ENCODE assay signal across 9 mouse cellular contexts in the genomic region with DNA sequence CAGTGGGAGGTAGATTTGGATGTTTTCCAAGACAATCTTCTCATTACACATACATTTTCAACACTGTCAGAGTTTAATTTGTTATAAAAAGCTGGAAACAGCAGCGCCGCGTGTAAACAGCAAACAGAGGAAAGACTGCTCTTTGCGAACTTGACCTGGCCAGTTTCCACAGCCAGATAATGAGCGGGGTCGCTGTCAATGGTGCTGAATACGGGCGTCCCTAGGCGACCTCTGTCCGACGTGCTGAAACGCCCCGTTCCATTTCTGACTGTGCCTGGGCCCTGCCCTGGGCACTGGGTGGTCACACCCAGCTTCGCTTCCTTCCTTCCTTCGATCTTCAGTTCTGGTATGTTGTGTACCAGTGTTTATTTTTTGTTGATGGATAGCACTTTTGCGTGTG. TPM values are rescaled to one million over a fixed set of nuclear protein-coding genes. Genes with fewer than 3 reads are reported as not detected.
A peak's percentile ranks its signal among the peaks of the same experiment; 100 is the strongest.
DNase-seq lines count a peak whose midpoint lies in the region; ATAC-seq and TF ChIP-seq lines count a peak whose summit lies in the region.
"Had no signal": no experiment of that assay in that cellular context is flagged by ENCODE, and none has a peak within 500 bp of the region (broad histone marks: within the 10 kb centered on the region; RNA-seq: fewer than 3 reads in every experiment).

No protein-coding gene starts in this region.

- ATAC-seq in limb, embryonic 14.5 days (ENCODE audit: low FRiP score, low read depth) = no peak
- no peak for ATAC-seq in forebrain, embryonic 12.5 days (ENCODE audit: low FRiP score)

- intact Hi-C loops in heart, postnatal 10 days (cut with DNase I) = no loop called here

- no peak overlapping the region for H3K27ac ChIP-seq in layer of hippocampus, adult 2 months
- no peak overlapping the region for H3K27ac ChIP-seq in limb, embryonic 14.5 days (replicated peaks; ENCODE audit: low read depth, low read length)
- H3K27ac ChIP-seq in forebrain, embryonic 12.5 days = no peak overlapping the region

- H3K4me2 ChIP-seq in limb, embryonic 14.5 days (replicated peaks; ENCODE audit: low read depth, low read length, severe bottlenecking) = no peak overlapping the region
- H3K4me2 ChIP-seq in forebrain, embryonic 12.5 days = no peak overlapping the region

- DNase-seq in layer of hippocampus, postnatal 10 days (ENCODE audit: low spot score in 2 of 2) = peak; percentile 47 to 50
- no peak for DNase-seq in layer of hippocampus, adult 2 months (ENCODE audit: low spot score in 2 of 2)
- DNase-seq in adrenal gland, adult 2 months = peak; percentile 62
- DNase-seq in heart, postnatal 10 days = peak; percentile 76 to 86
- DNase-seq in limb, embryonic 14.5 days (ENCODE audit: low spot score) = peak; percentile 80
- DNase-seq in retina, embryonic 14.5 days (ENCODE audit: low spot score) = peak; percentile 82
- DNase-seq in right cerebral cortex, postnatal 25 days = no peak

- no peak for TF ChIP-seq CTCF in layer of hippocampus, adult 2 months (conservative IDR thresholded peaks at IDR 0.05)

- 7% methylated on average over 16 of the region's 16 CpGs for WGBS in limb, embryonic 14.5 days
- 8% methylated on average over 16 of the region's 16 CpGs for WGBS in forebrain, embryonic 12.5 days

- H3K27me3 ChIP-seq in limb, embryonic 14.5 days (ENCODE audit: control insufficient read depth, insufficient read depth, low read length) = no peaks in the 10 kb centered on the region
- H3K27me3 ChIP-seq in forebrain, embryonic 12.5 days = peaks cover 50% of the 10 kb centered on the region

- no peak for TF ChIP-seq POLR2A in limb, embryonic 14.5 days (IDR thresholded peaks at IDR 0.05; ENCODE audit: borderline replicate concordance, extremely low read depth, insufficient read depth, insufficient read length)

- no peaks in the 10 kb centered on the region for H3K36me3 ChIP-seq in limb, embryonic 14.5 days (ENCODE audit: control insufficient read depth, insufficient read depth, low read length)
- H3K36me3 ChIP-seq in forebrain, embryonic 12.5 days (replicated peaks) = no peaks in the 10 kb centered on the region

- no peaks in the 10 kb centered on the region for H3K4me1 ChIP-seq in limb, embryonic 14.5 days (ENCODE audit: control insufficient read depth, insufficient read depth, low read length)
- H3K4me1 ChIP-seq in forebrain, embryonic 12.5 days = peaks cover 20% of the 10 kb centered on the region

- no peak overlapping the region for H3K9ac ChIP-seq in limb, embryonic 14.5 days (ENCODE audit: low read depth, low read length, severe bottlenecking)
- H3K9ac ChIP-seq in forebrain, embryonic 12.5 days = no peak overlapping the region

- H3K9me3 ChIP-seq in limb, embryonic 14.5 days (ENCODE audit: control insufficient read depth, low read length) = no peaks in the 10 kb centered on the region
- no peaks in the 10 kb centered on the region for H3K9me3 ChIP-seq in forebrain, embryonic 12.5 days
- H3K9me3 ChIP-seq: megakaryocyte, embryonic 14.5 days had no signal

- no peak overlapping the region for H3K4me3 ChIP-seq in layer of hippocampus, adult 2 months
- H3K4me3 ChIP-seq in limb, embryonic 14.5 days (replicated peaks; ENCODE audit: low read length) = no peak overlapping the region
- no peak overlapping the region for H3K4me3 ChIP-seq in forebrain, embryonic 12.5 days (replicated peaks)
- H3K4me3 ChIP-seq: megakaryocyte, embryonic 14.5 days had no signal

RNA-seq across cellular contexts. Expression of gene Disp3, which starts 58.1 kb away (rescaled TPM):
- 10 to 100 TPM; 19.7 to 24.9 TPM for total RNA-seq in layer of hippocampus, postnatal 10 days (2021)
- 10 to 100 TPM; 38.9 to 40.7 TPM for total RNA-seq in layer of hippocampus, adult 2 months (2021)
- total RNA-seq in adrenal gland, adult 2 months (2021) = under 1 TPM; 0.24 to 0.55 TPM
- polyA plus RNA-seq in adrenal gland, adult 2 months (2012; rRNA removed) = 0.59 and 1.0 TPM in 2 replicates
- under 1 TPM in 1 of 2 experiments, not detected in 1; 0.14 TPM for total RNA-seq in heart, postnatal 10 days (2021)
- polyA plus RNA-seq in limb, embryonic 14.5 days (2012; rRNA removed) = 0.47 and 1.4 TPM in 2 replicates
- polyA plus RNA-seq in limb, embryonic 14.5 days (2014; fragmentation: Nextera tagmentation; extraction: Ambion mirVana) = 0.34 and 0.35 TPM in 2 replicates
- polyA plus RNA-seq in forebrain, embryonic 12.5 days (2016; fragmentation: Nextera tagmentation; extraction: Ambion mirVana) = 4.8 and 4.9 TPM in 2 replicates

Comparison
In these comparisons a context has a peak if more than half of its experiments do, and no peak if none do; other contexts are left out.
1. DNase-seq: peak in layer of hippocampus, postnatal 10 days (2 of 2), adrenal gland, adult 2 months (single experiment), heart, postnatal 10 days (2 of 2), limb, embryonic 14.5 days (single experiment) and retina, embryonic 14.5 days (single experiment); none in layer of hippocampus, adult 2 months (0 of 2) and right cerebral cortex, postnatal 25 days (single experiment).
2. RNA of gene Disp3, which starts 58.1 kb away (total RNA-seq): 38.9 to 40.7 TPM in layer of hippocampus, adult 2 months and 19.7 to 24.9 TPM in layer of hippocampus, postnatal 10 days; 0.24 to 0.55 TPM in adrenal gland, adult 2 months and 0.14 TPM in heart, postnatal 10 days; every median in the first group is over 10 times any median in the second.